Mouse (Mus musculus): ENCODE measurements around the gene Matk.

DNA sequence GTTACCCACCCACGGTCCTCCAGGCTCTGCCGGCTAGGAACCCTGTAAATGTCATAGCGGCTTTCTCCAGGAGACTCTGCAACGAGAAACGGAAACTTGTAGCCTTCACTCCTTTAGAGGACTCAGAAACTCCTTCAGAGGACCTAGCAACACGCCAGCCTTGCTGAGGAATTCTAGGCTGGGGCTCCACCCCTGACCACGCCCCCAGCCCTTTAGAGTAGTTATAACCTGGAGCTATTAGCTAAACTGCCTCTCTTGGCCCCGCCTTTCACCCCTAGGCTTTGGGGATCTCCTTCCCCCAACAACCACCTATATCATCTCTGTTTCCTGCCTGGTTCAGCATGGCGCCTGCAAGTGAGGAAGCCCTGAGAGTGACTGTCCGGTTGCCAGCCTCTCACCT, 26.8 kb downstream of the Matk start:
- TF ChIP-seq CTCF (IDR thresholded peaks at IDR 0.05; ENCODE audit: low read depth, low read length) (no peak), POLR2A (IDR thresholded peaks at IDR 0.05; ENCODE audit: extremely low read depth, insufficient read depth, low read length) (no peak)
